Mouse (Mus musculus): Measurements from ENCODE around the gene Arhgef19.

Arhgef19 gene

DNA sequence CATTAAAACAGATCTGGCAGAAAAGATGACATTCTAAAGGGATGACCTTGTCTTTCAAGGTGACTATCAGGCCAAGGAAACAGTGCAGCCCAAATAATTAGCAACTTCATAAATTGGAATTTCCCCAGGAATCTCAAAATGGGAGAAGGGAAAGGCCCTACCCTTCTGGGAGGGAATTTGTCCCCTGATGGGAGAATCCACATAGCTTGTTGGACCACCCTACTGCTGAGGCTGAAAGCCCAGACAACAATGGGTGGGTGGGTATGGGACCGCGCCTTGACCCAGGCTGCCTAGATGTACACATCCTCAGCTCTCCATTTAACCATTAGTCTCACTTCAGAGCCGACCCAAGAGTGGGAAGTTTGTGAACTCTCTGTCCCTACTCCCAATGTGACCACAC, 45.2 kb downstream of the Arhgef19 start:
- DNase-seq (ENCODE audit: low spot score) = no peak

GRCm38 (mm10) chr4:141285128-141285527, 45.8 kb downstream of the Arhgef19 start:
- DNase-seq (ENCODE audit: low spot score) = no peak

DNA sequence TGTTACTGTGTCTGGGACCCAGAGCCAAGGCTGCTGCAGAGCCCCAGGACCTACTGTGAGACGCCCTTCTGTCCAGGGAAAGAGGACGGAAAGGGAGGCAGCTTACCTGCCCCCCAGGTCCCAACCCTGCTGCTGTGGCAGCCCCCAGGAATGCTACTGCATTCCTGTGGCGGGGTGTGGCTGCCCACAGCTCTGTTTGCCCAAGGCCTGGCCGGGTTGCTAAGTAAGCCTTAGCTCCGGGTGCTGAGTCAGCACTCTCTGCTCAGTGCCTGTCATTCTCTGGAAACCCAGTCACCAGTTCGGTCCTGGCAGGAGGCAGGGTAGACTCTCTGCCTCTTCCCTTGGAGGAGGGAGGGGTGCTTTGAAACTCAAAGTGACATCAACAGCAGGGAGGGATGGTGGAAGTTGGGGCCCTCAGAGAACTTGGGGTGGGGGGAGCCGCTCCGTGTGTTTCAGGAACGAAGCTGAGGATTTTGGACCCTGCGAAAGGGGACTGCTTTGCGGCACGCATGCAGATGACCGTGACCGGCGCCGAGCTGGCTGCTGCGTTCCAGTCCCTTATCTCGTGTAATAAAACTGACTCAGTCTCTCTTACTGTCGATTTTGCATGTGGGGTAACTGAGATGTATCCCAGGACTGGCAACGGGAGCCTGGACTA, 47.7 kb downstream of the Arhgef19 start:
- DNase-seq (ENCODE audit: low spot score) = peak; percentile 86

GRCm38 (mm10) chr4:141287518-141288004, 48.3 kb downstream of the Arhgef19 start:
- DNase-seq (ENCODE audit: low spot score) = no peak

- no peak for DNase-seq (ENCODE audit: low spot score)
Observed at GRCm38 (mm10) chr4:141288152-141288551, 48.9 kb downstream of the Arhgef19 start.

DNA sequence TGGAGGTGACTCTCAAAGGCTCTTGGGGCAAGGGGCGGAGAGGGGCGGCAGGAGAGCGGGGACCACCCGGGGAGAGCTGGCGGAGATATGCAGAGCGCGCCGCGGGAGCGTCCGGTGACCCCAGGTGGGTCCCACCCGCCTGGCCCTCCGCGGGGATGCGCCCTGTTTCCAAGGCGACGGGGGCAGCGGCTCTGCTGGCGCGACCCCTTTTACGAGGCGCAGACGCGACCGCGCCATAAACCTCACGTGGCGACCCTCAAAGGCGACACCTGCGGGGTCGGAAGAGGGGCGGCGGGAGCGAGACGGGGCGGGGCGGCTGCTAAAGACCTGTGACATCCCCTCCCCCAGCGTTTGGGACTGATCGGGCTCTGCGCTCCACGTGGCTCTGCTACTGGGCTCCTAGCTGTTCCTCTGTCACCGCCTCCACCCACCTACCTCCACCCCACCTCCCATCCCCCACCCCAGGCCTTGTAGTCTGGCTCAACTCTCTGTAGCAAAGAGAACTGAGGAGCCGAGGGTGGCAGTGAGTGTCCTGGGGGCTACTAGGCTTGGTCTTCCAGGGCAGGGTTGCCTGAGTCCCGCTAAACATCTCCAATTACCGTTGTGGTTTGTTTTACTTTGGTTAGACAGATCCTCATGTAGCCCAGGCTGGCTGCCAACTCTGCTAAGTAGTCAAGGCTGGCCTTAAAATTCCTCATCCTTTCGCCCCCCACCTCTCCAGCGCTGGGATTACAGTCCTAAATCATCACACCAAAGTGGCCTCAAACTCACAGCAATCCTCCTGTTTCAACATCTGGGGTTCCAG, 52.5 kb downstream of the Arhgef19 start:
- DNase-seq (ENCODE audit: low spot score) = peak; percentile 65

DNA sequence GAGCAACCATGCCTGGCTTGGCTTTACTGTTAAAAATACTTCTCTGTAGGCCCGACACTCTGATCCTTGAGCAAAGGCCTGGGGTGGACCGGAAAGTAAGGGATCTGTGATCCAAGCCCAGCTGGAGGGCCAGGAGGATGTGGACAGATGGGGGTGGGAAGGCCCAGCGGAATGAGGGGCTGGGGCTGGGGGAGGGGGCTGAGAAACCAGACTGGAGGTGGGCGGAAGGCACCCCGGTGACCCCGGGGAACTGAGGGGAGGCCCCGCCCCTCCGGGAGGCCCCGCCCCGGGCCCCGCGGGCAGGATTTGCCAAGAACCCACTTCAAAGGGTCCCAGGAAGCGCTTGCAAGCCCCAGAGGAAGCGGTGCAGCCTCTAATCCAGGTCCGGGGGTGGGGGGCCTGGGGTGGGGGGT, 56.5 kb downstream of the Arhgef19 start:
- no peak for DNase-seq (ENCODE audit: low spot score)

- DNase-seq (ENCODE audit: low spot score) = no peak
Observed at GRCm38 (mm10) chr4:141297934-141298333, 58.6 kb downstream of the Arhgef19 start.

GRCm38 (mm10) chr4:141299356-141299755, 60.1 kb downstream of the Arhgef19 start:
- no peak for DNase-seq (ENCODE audit: low spot score)

DNA sequence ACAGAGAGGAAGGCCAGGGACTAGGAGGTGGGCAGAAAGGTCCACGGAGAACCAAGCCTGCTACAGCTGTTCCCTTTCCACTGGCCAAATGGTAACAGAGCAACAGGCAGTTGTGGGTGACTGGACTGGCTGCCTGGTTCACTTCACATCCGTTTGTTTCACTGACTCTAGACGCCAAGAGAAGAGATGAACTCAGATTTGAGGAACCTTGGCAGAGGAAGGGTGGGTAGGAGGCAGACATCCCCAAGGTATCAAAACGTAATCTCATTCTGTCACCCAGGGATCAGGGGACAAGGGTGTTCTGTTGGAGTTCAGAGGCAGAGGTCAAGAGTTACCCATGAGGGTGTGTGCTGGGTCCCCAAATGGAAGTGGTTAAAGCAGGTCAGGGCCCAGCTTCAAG, 60.9 kb downstream of the Arhgef19 start:
- no peak for DNase-seq (ENCODE audit: low spot score)

- peak; percentile 89 for DNase-seq (ENCODE audit: low spot score)
Observed at GRCm38 (mm10) chr4:141301116-141301553, 61.8 kb downstream of the Arhgef19 start, which contains the start of gene Epha2. Gene Epha2 (plus strand): TSS chr4:141301240.

- DNase-seq (ENCODE audit: low spot score) = no peak
Observed at GRCm38 (mm10) chr4:141301591-141302427, 62.5 kb downstream of the Arhgef19 start.

GRCm38 (mm10) chr4:141302428-141303401, 63.4 kb downstream of the Arhgef19 start:
- DNase-seq (ENCODE audit: low spot score) = no peak

DNA sequence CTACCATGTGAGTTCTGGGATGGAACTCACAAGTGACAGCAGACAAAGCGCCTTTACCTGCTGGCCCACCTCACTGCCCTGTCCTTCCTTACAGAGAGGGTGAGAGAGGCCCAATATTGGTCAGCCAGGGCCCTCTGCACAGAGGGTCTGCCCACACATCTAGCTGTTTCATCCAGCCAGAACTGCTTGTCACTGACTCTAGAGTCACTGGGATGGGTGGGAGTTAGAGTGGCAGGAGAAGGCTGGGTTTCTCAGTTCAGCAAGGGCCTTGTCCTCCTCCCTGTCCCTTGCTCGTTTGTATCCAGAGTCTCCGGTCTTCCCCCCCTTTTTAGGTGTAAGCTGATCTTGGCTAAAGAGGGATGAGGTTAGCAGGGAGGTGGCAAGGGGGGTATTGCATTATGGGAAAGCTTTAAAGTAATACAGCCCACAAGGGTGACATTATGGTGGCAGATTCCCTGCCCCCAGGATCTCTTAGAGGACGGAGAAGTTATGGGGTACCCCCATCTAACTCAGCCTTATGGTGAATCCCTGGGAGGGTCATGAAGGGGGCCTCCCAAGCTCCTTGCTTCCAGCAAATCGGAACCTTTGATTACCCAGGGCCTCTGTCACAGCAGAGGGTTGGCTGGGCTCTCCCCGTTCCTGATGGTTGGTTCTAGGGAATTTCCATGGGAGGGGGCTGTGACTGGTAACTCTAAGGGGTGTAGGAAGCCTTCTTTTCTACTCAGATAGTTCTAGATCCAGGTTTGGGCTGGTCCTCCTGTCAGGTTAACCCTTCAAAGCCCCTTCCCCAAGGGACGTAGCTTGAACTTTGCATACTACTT, 64.3 kb downstream of the Arhgef19 start:
- no peak for DNase-seq (ENCODE audit: low spot score)

GRCm38 (mm10) chr4:141304223-141304611, 64.9 kb downstream of the Arhgef19 start:
- no peak for DNase-seq (ENCODE audit: low spot score)

DNA sequence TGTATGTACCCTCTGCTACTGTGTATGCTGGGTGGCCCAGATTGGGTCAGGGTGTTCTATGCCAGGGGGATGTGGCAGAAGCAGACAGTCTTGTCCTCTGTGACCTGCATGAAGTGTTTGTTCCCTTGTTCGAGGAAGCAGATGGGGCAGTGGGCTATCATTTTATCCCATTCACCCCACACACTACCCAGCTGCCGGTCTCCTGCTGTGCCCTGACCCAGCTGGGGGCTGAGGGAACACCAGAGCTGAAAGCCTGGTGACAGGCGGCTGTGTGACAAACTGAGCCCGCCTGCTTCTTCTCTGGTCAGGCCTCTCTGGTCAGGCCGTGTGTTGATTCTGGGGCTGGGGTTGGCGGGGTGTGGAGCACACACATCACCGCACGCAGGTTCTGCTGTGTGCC, 66.8 kb downstream of the Arhgef19 start:
- DNase-seq (ENCODE audit: low spot score) = no peak
